Mouse (Mus musculus) ES-Bruce4 (cell line): ENCODE results near the gene Smad5.

Source experiments
- CTCF ChIP-seq: IDR thresholded peaks from one replicate; pipeline ENCODE4 v1.8.1; 2011; ENCODE audit warnings: low read depth, low read length
- POLR2A ChIP-seq: IDR thresholded peaks from one replicate; pipeline ENCODE4 v1.8.1; 2011; ENCODE audit warnings: low read length; ENCODE audit not compliant: insufficient read depth

GRCm38 (mm10) chr13:56781697-56782096 lies 78.9 kb downstream of the Smad5 start:
- no peak for TF ChIP-seq POLR2A
- TF ChIP-seq CTCF = no peak
